Mouse (Mus musculus) lung, adult 2 months (tissue): ENCODE results near the gene Plpp2. TPM values are rescaled to one million over a fixed set of nuclear protein-coding genes. Genes with fewer than 3 reads are reported as not detected.

Experiments
- DNase-seq: peaks from one replicate; pipeline ENCODE4 v3.0.0; 2022
- H3K4me1 ChIP-seq: fragments of 200-500 bp; 2 replicates; pipeline ENCODE4 v1.6.1; 2011; ENCODE audit warnings: low read length; ENCODE audit not compliant: control insufficient read depth, insufficient read depth
- H3K4me3 ChIP-seq: fragments of 200-500 bp; replicated peaks from 2 replicates; pipeline ENCODE3; 2011; ENCODE audit warnings: low read depth, mild to moderate bottlenecking, control low read depth, low read length; ENCODE audit errors: extremely low read depth
- CTCF ChIP-seq: fragments of 200-500 bp; IDR thresholded peaks from 2 replicates; pipeline ENCODE4 v1.5.1; 2011; ENCODE audit warnings: mild to moderate bottlenecking, low read length, control low read depth; ENCODE audit not compliant: insufficient read depth
- POLR2A ChIP-seq: fragments of 200-500 bp; IDR thresholded peaks from 2 replicates; pipeline ENCODE4 v1.6.1; 2011; ENCODE audit warnings: low read depth, mild to moderate bottlenecking, control low read depth, low read length, borderline replicate concordance; ENCODE audit errors: extremely low read depth
- WGBS: fragments of 180-500 bp; shearing (Covaris S2); methylation state at CpG from one replicate; pipeline ENCODE4 v1.1.7; 2018; 5-methylcytosine and 5-hydroxymethylcytosine counted together
- polyA plus RNA-seq: library from polyadenylated mRNA; depleted of rRNA; stranded (reverse); fragments of >200 nt; gene quantifications from 2 replicates; pipeline ENCODE4 v1.2.3, GENCODE M21; 2012

The Plpp2 gene
- polyA plus RNA-seq, 1 experiment = 30.4 TPM

DNA sequence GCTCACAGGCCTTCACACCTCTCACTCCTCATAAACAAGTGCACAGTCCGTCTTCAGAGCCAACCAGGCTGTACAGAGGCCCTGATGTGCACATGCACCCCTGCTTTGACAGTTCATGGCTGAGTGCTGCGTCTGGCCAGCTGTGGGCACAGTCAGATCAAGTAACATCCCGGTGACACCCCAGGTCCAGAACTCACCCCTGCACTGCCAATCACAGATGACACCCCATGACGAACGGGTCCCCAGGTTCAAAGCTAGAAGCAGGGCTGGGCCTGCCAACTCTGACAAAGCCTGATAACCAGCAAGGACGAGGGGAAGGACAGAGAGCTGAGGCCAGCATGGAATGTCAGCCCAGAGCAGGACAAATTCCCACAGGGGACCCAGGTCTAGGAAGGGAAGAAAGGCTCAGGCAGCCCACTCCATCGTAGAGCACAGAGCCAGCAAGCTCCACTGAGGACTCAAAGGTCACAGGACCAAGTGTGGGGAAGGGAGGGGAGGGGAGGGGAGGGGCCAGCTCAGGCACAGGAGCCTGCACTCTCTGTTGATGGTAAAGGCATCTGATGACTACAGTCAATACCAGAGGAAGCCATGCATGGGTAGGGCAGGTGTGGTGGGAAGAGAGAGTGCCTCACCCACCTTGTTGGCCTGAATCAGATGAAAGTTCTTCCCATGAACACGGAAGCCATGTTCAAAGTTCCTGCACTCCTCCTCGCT, 10.4 kb upstream of the Plpp2 start:
- Histone ChIP-seq H3K4me3 (no peak overlapping the region), H3K4me1 (no peaks in the 10 kb centered on the region; the same call in 1 of the 2 replicates)
- 79% methylated on average over 9 of the region's 9 CpGs for WGBS
- no peak for DNase-seq
- no peak for TF ChIP-seq POLR2A

DNA sequence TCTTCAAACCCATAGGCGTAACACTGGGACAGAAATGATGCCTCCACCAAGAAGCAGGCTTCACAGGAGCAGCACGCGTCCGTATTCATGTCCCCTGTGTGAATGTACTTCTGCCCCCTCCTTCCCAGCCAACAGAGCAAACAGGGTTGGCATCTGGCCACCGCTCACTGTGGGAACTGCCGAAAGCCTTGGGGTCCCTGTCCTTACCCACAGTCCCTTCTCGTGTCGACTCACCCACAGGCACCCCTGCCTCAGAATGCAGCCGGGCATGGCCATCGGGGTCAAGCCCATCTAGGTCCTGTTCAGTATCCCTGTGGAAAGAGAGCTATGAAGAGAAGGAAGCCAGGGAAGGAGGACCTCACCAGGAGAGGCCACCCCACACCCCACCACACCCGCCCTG, 8.6 kb upstream of the Plpp2 start:
- no peak overlapping the region for H3K4me3 ChIP-seq
- TF ChIP-seq POLR2A = no peak
- TF ChIP-seq CTCF = no peak
- H3K4me1 ChIP-seq = no peaks in the 10 kb centered on the region; the same call in 1 of the 2 replicates
- DNase-seq = no peak
- WGBS = 95% methylated on average over 11 of the region's 11 CpGs

DNA sequence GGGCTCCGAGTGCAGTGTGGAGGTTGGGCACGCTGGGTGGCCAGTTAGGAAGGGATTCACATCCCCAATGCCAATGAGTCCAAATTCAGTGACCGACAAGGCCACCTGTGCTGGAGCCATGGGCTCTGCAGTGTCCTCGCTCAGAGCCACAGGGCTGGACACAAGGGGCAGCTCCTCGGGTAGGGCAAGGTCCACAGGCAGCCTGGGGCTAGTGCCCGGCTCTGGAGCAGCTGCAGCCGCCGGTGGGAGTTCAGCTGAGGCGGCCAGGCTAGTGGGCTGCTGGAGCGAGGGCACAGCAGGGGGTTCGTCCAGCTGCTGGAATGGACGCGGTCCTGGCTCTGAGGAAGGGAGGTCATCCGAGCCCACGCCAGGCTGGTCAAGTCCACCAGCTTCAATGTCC, 7.9 kb upstream of the Plpp2 start:
- TF ChIP-seq POLR2A (no peak), CTCF (no peak)
- DNase-seq = no peak
- WGBS = 91% methylated on average over 15 of the region's 15 CpGs

DNA sequence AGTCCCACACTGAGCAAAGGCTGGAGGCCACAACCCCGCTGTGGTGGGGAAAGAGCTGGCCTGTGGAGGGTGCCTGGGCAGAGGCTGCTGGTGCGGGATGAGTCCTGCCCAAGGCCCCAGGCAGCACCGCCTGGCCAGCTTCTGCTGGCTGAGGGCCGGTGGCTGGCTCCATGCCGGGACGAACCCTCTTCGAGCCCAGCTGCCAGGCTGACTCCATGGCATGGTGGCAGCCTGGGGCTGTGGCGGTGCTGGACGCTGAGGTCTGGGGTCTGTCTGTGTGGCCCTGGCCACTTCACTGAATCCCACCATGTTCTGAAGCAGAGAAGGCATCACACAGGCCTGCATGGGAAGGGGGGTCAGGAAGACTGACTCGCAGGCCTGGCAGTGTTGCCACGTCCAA, 7.2 kb upstream of the Plpp2 start:
- Histone ChIP-seq H3K4me3 (no peak overlapping the region), H3K4me1 (no peaks in the 10 kb centered on the region; the same call in 1 of the 2 replicates)
- 94% methylated on average over 11 of the region's 11 CpGs for WGBS
- no peak for TF ChIP-seq CTCF
- no peak for TF ChIP-seq POLR2A
- no peak for DNase-seq

More for the DNA sequence above, 7.9 kb upstream of the Plpp2 start:
- H3K4me3 ChIP-seq = no peak overlapping the region
- no peaks in the 10 kb centered on the region; the same call in 1 of the 2 replicates for H3K4me1 ChIP-seq

DNA sequence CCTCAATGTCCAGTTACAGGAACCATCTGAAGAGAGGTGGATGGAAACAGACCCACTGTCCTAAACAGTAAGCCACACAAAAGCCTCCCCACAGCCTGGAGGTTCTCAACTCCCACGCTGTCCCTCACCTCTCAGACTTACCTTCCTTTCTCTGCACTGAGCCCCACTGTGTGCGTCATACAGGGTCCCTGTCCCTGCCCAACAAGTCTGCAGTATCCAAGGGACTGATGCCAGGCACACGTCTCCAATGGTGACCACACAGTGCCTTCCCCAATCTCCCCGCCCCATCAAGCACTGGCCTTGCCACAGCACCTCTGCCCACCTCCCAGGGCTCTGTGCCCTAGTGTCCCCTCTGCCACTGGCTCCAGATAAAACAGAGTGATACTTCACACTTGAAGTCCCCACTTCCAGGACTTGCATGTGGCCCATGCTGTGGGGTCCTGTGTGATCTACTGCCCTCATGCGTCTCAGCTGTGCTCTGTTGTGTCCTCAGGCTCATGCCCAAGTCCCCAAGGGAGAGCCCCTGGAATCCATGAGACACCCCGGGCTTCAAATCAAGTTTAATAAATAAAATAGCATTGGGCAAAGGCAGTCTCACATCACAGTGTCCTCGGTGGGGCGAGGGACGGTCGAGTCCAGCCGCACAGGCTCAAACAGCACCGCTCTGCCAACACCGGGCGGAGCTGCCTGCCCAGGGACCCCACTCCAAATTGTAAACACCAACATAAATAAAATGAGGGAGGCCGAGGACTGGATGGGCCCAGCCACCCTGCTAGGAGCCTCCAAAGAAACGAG, 6.3 kb upstream of the Plpp2 start:
- DNase-seq = no peak
- 92% methylated on average over 16 of the region's 16 CpGs for WGBS
- H3K4me1 ChIP-seq = no peaks in the 10 kb centered on the region; the same call in 1 of the 2 replicates
- no peak for TF ChIP-seq CTCF
- TF ChIP-seq POLR2A = no peak
- H3K4me3 ChIP-seq = no peak overlapping the region

DNA sequence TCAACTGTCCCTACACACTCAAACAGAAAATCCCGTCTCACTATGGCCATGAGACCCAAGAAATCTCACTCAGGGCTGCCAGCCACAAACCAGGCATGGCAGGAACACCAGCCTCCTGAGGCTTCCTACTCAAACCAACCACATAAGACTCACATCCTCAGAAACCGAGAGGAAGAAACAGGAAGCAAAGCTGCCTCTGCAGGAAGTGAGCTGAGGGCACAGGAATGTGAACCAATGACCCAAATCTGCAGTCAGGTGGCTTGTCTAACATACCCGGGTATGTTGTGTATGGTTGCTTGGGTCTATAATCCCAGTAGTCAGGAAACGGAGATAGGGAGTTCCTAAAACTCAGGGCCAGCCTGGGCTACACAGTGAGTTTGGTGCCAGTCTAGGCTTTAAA, 5.3 kb upstream of the Plpp2 start:
- 34% methylated on average over 4 of the region's 4 CpGs for WGBS
- H3K4me1 ChIP-seq = no peaks in the 10 kb centered on the region; the same call in 1 of the 2 replicates
- TF ChIP-seq POLR2A (no peak), CTCF (no peak)
- no peak for DNase-seq
- H3K4me3 ChIP-seq = no peak overlapping the region

DNA sequence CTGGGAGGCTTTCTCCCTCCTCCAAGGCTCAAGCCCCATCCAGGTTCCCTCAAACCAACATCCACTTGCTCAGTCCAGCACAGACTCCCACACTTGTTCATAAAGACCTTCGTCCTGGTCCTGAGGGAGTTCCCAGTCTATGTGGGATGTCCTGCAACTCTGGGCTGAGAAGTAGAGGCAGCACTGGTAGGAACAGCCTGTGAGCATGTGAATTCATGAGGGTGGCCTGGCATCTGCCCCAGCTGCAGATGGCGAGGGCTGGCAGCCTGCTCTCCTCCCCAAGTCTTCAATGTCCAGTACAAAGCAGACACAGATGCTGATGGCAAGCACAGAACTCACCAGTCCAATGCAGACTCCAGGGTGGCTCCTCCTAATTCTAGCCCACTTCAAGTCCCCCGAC, 4.7 kb upstream of the Plpp2 start:
- WGBS = 82% methylated on average over 3 of the region's 3 CpGs
- TF ChIP-seq POLR2A (no peak), CTCF (no peak)
- DNase-seq = no peak
- Histone ChIP-seq H3K4me3 (no peak overlapping the region), H3K4me1 (no peaks in the 10 kb centered on the region; the same call in 1 of the 2 replicates)

DNA sequence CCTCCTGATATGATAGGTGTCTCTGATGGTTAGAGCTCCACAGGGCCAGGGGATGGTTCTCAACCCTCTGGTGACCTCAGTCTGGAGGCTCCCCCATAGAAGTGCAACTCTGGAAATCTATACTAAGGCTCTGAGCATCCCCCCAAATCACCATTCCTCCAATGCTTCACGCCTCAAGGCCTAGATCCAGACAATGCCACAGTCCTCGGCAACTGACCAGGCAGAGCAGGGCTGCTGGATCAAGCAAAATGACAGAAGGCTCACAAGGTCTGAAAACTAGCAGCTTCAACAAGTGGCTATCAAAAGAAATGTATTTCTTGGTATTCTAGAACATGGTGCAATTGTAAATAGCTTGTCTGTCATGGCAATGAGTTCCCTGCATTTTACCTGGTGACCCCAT, 4.2 kb upstream of the Plpp2 start:
- TF ChIP-seq POLR2A = no peak
- no peak for TF ChIP-seq CTCF
- no peak for DNase-seq
- 89% methylated on average over 2 of the region's 2 CpGs for WGBS
- Histone ChIP-seq H3K4me1 (no peaks in the 10 kb centered on the region; the same call in 1 of the 2 replicates), H3K4me3 (no peak overlapping the region)

DNA sequence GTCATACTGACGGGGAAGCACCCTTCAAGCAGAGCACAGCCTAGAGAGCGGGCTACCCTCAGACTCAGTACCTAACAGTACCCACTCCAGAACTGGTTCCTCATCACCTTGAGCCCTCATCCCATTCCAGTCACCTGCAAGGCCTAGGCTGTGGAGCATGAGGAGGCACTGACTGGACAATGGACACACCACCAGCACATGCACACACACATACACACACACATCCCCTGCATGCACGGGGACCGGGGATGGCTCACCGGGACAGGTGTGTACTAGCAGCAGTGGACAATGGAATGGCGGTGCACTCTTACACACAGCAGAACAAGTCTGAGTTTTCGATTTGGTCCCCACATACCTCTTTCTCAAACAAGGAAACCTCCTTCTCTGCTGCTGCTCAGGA, 3.7 kb upstream of the Plpp2 start:
- H3K4me1 ChIP-seq = no peaks in the 10 kb centered on the region; the same call in 1 of the 2 replicates
- H3K4me3 ChIP-seq = no peak overlapping the region
- TF ChIP-seq CTCF = no peak
- no peak for TF ChIP-seq POLR2A
- DNase-seq = no peak
- WGBS = 92% methylated on average over 7 of the region's 7 CpGs

DNA sequence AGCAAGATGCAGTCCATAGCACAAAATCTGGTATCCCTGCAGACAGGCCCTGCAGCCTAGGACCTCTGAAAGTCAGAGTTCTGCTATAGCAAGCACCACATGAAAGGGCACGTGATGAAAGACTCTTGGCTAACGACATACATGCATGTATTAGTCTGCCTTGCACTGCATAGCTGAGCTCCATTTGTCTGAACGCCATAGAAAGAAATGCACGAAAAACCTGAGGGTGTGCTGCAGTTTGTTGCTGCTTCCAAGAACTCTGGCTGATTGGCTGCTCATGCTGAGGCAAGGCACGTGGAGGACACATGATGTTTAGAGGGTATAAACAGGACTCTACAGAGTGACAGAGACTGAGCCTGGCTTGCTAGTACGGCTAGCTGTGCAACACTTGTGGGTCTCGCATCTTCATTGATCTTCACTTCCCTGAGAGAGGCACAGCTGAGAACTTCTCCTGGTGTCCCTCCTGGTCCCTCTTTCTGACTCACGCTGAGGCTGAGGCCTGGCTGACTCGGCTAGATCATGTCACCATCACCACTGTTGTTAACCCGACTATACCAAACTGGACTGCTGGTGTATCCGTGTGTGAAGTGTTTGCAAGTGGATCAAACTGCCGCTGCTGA, 3.0 kb upstream of the Plpp2 start:
- 70% methylated on average over 12 of the region's 12 CpGs for WGBS
- Histone ChIP-seq H3K4me3 (no peak overlapping the region), H3K4me1 (no peaks in the 10 kb centered on the region; the same call in 1 of the 2 replicates)
- no peak for DNase-seq
- TF ChIP-seq POLR2A = no peak
